Mouse (Mus musculus) CH12.LX (cell line): ENCODE measurements around the gene Sowaha.

Source experiments
- CHD2 ChIP-seq: IDR thresholded peaks from 2 replicates; pipeline ENCODE4 v1.6.1; 2011; ENCODE audit warnings: low read length, improper control_type of control experiment
- CTCF ChIP-seq, 2 experiments: IDR thresholded peaks in 1 of 2; conservative IDR thresholded peaks in 1 of 2; 2 replicates each; pipeline ENCODE4 v1.5.1; 2011 to 2012; ENCODE audit warnings: low read depth in 2 of 2, low read length in 2 of 2, improper control_type of control experiment in 1 of 2, inconsistent platforms in 1 of 2, mild to moderate bottlenecking in 1 of 2, moderate library complexity in 1 of 2
- EP300 ChIP-seq: IDR thresholded peaks from 2 replicates; pipeline ENCODE4 v1.6.1; 2011; ENCODE audit warnings: low read length, improper control_type of control experiment
- GABPA ChIP-seq: IDR thresholded peaks from 2 replicates; pipeline ENCODE4 v1.6.1; 2012; ENCODE audit warnings: low read depth, low read length, improper control_type of control experiment, inconsistent platforms; ENCODE audit not compliant: insufficient replicate concordance
- JUN ChIP-seq: IDR thresholded peaks from 2 replicates; pipeline ENCODE4 v1.6.1; 2011; ENCODE audit warnings: low read depth, mild to moderate bottlenecking, low read length, improper control_type of control experiment, moderate library complexity; ENCODE audit not compliant: insufficient read depth
- JUND ChIP-seq: conservative IDR thresholded peaks from 2 replicates; pipeline ENCODE4 v1.6.1; 2011; ENCODE audit warnings: low read depth, low read length, improper control_type of control experiment
- MAFK ChIP-seq: IDR thresholded peaks from 2 replicates; pipeline ENCODE4 v1.6.1; 2011; ENCODE audit warnings: low read length, improper control_type of control experiment; ENCODE audit not compliant: insufficient replicate concordance
- MAX ChIP-seq: IDR thresholded peaks from 2 replicates; pipeline ENCODE4 v1.6.1; 2011; ENCODE audit warnings: low read length, improper control_type of control experiment
- MXI1 ChIP-seq: IDR thresholded peaks from 2 replicates; pipeline ENCODE4 v1.6.1; 2011; ENCODE audit warnings: mild to moderate bottlenecking, low read depth, low read length, improper control_type of control experiment
- NELFE ChIP-seq: IDR thresholded peaks from 2 replicates; pipeline ENCODE4 v1.6.1; 2011; ENCODE audit warnings: low read depth, low read length, improper control_type of control experiment
- POLR2A ChIP-seq: IDR thresholded peaks from 2 replicates; pipeline ENCODE4 v1.6.1; 2011; ENCODE audit warnings: low read depth, mild to moderate bottlenecking, improper control_type of control experiment, low read length
- POLR2AphosphoS2 ChIP-seq: IDR thresholded peaks from 2 replicates; pipeline ENCODE4 v1.6.1; 2011; ENCODE audit warnings: low read depth, low read length, improper control_type of control experiment
- TBP ChIP-seq: conservative IDR thresholded peaks from 2 replicates; pipeline ENCODE4 v1.6.1; 2011; ENCODE audit warnings: low read depth, low read length, improper control_type of control experiment

- no peak for TF ChIP-seq EP300
- no peak for TF ChIP-seq CTCF (conservative IDR thresholded peaks at IDR 0.05 in 1 of 2, IDR thresholded peaks at IDR 0.05 in 1 of 2; ENCODE audit: low read depth in 2 of 2, low read length in 2 of 2)
- TF ChIP-seq POLR2A: no peak
- no peak for TF ChIP-seq MAX
- TF ChIP-seq MAFK: no peak
- no peak for TF ChIP-seq NELFE
- no peak; the same call in 1 of the 2 replicates for TF ChIP-seq MXI1
- TF ChIP-seq GABPA: no peak
- TF ChIP-seq TBP: no peak
- TF ChIP-seq JUND: no peak
- TF ChIP-seq POLR2AphosphoS2: no peak
- TF ChIP-seq JUN: no peak
- TF ChIP-seq CHD2: no peak
Observed at GRCm38 (mm10) chr11:53429182-53429581, 50.9 kb downstream of the Sowaha start.
